Mouse (Mus musculus) ES-Bruce4 (cell line): ENCODE data around the gene Farp2.

Source experiments
- CTCF ChIP-seq: IDR thresholded peaks from one replicate; pipeline ENCODE4 v1.8.1; 2011; ENCODE audit warnings: low read depth, low read length
- POLR2A ChIP-seq: IDR thresholded peaks from one replicate; pipeline ENCODE4 v1.8.1; 2011; ENCODE audit warnings: low read length; ENCODE audit not compliant: insufficient read depth

DNA sequence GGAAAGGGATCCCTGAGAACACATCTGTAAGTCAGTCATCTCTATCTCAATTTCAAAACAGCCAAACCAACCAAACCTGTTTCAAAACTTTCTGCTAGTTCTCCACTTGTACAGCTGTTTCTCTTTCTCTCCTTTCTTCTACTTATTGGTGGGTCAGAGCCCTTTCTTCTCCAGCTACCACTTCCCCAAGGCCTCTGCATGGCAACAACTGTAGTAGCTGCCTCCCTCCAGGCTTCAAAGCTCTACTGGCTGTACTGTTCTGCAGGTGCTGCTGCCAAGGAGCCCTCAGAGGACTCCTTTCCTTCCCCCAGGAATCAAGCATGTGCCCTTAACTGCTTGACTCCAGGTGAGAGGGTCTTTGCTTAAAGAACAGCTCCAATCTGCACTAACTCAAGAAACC, 46.1 kb upstream of the Farp2 start:
- TF ChIP-seq CTCF: no peak
- TF ChIP-seq POLR2A: no peak
